Mouse (Mus musculus): ENCODE data around the gene Colgalt1.

Colgalt1 gene

DNA sequence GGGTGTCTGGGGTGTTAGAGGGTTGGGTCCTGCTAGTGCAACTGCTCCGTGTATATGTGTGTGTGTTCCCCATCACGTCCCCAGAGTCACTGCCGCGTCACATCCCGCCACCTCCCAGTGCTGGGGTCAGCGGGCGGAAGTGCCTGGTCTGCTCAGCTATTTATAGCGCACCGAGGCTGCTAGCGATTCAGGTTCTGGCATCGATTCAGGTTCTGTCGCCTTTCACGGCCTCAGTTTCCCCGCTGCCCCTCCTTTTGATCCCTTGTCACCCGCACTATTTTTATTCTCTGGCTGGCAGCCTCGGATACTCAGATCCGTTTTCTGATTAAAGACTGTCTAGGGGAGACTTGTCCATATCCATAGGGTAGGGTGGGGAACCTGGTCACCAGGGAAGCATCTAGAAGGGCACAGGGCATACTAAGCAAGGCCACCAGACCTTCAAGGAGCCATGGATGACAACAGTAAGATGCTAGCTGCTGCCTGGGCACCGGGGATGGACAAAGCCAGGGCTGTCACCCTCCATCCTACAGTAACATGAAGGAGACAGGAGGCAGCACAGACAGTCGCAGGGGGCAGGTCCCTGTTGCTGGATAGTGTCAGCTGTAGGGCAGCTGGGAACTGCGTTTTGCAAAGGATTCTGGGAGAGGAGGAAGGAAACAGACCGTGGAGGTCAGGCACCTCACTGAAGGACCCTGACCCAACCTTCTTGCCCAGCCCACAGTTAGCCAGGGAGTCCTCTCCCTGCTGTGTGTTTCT lies 57.6 kb downstream of the Colgalt1 start:
- DNase-seq (ENCODE audit: low spot score), result peak; percentile 73

DNA sequence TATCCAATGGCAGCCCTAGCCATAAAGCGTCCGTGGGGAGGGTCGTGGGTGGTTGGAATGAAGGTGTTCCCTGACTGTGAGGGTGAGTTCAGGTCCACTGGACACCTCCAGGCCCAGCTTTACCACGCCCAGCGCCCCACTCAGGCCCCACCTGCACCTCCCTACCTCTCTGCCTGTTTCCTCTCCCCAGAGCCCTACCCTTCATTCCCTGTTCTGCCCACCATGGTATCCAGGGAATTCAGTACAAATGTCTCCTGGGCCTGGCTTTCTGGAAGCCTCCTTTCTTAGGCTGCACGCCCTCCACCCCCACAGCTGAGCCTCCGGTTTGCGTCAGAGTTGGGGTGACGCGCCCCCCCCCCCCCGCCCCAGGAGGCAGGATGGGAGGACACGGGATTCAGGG lies 59.4 kb downstream of the Colgalt1 start:
- no peak for DNase-seq (ENCODE audit: low spot score)

DNA sequence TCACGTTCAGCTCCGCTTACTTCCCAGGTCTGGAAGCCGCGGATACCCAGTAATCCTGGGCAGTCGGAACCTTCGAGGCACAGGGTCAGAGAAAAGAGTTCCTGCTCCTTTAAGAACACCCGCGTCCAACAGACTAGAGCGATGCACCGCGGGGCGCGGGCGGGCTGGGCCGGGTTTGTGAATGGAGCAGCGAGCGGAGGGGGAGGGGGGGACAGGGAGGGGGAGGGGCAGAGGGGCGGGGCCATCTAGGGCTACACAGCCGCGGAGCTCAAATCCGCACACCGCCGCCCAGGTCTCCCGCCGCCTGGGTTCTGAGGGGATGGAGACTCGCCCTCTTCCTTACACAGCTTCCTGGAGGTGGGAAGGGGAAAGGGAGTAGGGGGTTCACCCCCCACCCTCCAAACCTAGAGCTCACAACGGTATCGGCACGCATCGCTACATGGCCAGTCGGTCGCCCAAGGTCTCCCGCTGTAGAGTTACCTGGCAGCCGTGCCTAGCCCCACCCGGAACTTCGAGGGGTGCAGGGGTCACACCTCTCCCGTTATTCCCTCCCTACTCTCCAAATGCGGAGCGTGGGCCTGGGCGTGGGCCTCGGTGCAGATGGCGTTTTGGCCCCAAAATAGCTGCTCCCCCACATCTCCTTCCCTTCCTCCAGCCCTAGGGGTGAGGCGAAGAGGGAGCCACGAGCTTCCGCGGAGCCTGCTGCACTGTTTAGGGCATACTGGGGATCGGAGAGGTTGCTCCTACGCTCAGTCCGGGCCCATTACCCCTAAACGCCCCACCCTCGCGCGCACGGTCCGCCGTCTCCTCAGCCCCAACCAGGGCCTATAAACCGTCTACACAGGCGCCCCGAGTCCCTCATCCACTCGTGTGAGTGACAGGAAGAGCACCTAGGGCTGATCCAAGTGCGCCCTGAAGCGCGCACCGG lies 60.1 kb downstream of the Colgalt1 start:
- no peak for DNase-seq (ENCODE audit: low spot score)

DNA sequence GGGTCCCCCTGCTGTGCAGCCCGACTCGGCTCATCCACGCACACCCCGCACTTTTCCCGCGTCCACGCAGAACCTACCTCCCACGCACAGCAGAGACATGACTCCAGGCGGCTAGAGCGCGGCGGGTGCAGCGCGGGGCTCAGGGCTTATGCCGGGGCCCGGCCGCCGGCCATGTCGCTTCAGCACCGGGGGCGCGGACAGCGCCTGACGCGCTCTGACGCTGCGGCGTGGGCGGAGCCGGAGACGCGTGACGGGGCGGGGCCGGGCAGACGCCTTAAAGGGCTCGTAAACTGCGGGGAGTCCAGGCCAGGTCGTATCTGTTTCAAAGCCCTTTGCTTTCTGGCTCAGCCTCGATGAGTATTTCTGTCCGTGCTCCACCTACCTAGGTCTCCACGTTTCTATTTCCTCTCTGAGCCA lies 60.8 kb downstream of the Colgalt1 start, which contains the start of gene Unc13a:
Unc13a (minus strand) TSS at position 209 of the 417 bp plus-strand sequence.
- peak; percentile 87 for DNase-seq (ENCODE audit: low spot score)

DNA sequence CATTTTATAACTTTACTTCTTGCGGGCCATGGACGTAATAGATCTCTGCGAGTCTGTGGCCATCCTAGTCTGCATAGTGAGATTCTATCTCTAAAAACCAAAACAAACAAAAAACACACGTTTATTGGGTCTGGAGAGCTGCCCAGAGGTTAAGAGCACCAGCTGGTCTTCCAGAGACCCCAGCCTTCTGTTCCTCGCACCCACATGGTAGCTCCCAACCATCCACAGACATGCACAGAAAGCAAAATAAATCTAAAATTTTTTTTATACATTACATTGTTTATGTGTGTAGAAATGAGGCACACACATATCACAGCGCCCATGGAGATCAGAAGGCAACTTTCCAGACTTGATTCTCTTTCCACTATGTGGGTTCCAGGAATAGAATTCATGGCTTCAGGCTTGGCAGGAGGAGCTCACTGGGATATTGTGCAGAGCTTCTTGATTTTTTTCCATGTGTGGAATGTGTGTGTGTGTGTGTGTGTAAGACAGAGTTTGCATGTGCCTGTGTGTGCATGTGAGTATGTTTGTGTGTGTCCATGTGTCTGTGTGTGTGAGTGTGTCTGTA lies 61.5 kb downstream of the Colgalt1 start:
- no peak for DNase-seq (ENCODE audit: low spot score)

DNA sequence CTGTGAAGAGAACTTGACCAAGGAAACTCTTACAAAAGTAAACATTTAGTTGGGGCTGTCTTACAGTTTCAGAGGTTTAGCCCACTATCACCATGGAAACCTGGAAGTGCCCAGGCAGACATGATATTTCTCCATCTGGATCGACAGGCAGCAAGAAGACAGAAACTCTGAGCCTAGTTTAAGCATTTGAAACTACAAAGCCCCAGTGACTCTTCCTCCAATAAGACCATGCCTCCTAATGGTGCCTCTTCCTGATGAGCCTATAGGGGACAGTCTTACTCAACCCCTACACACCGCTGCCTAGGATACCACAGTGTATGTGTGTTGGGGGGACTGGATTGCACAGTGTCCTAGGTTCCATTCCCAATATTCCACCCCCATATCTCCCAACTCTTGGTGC lies 63.3 kb downstream of the Colgalt1 start:
- no peak for DNase-seq (ENCODE audit: low spot score)
